Mouse (Mus musculus) ovary, postnatal 14 days (tissue): ENCODE measurements around the gene Picalm.

ENCODE experiments used
- DNase-seq: peaks from one replicate; pipeline ENCODE4 v3.0.0; 2022; ENCODE audit warnings: low spot score

Gene Picalm

GRCm38 (mm10) chr7:90129732-90130392 lies at the start of gene Picalm:
Gene Picalm (plus strand): TSS chr7:90130213.
- peak; percentile 97 for DNase-seq

GRCm38 (mm10) chr7:90083799-90084198 lies 46.2 kb upstream of the Picalm start:
- DNase-seq = no peak

- DNase-seq = no peak
Measured at GRCm38 (mm10) chr7:90084531-90084930, 45.5 kb upstream of the Picalm start.

- no peak for DNase-seq
Measured at GRCm38 (mm10) chr7:90085713-90086112, 44.3 kb upstream of the Picalm start.

- no peak for DNase-seq
Measured at GRCm38 (mm10) chr7:90086821-90087220, 43.2 kb upstream of the Picalm start.

- no peak for DNase-seq
Measured at GRCm38 (mm10) chr7:90090996-90091395, 39.0 kb upstream of the Picalm start.

- DNase-seq = no peak
Measured at GRCm38 (mm10) chr7:90091756-90092155, 38.3 kb upstream of the Picalm start.

- no peak for DNase-seq
Measured at GRCm38 (mm10) chr7:90092452-90093450, 37.3 kb upstream of the Picalm start.

- DNase-seq = no peak
Measured at GRCm38 (mm10) chr7:90095097-90095496, 34.9 kb upstream of the Picalm start.

- DNase-seq = no peak
Measured at GRCm38 (mm10) chr7:90095766-90096372, 34.1 kb upstream of the Picalm start.

GRCm38 (mm10) chr7:90096609-90097008 lies 33.4 kb upstream of the Picalm start:
- DNase-seq = no peak

GRCm38 (mm10) chr7:90098253-90098652 lies 31.8 kb upstream of the Picalm start:
- DNase-seq = no peak

GRCm38 (mm10) chr7:90099248-90099647 lies 30.8 kb upstream of the Picalm start:
- DNase-seq = no peak

GRCm38 (mm10) chr7:90100614-90101160 lies 29.3 kb upstream of the Picalm start:
- no peak for DNase-seq

GRCm38 (mm10) chr7:90116100-90116499 lies 13.9 kb upstream of the Picalm start:
- no peak for DNase-seq

GRCm38 (mm10) chr7:90120106-90120505 lies 9.9 kb upstream of the Picalm start:
- DNase-seq = no peak

- peak; percentile 20 for DNase-seq
Measured at GRCm38 (mm10) chr7:90124991-90125390, 5.0 kb upstream of the Picalm start.

GRCm38 (mm10) chr7:90128631-90129200 lies 1.3 kb upstream of the Picalm start:
- no peak for DNase-seq

- DNase-seq = no peak
Measured at GRCm38 (mm10) chr7:90129271-90129731, 712 bp upstream of the Picalm start.

- DNase-seq = peak; percentile 16
Measured at GRCm38 (mm10) chr7:90130501-90131375, 725 bp downstream of the Picalm start.

GRCm38 (mm10) chr7:90131376-90131651 lies 1.3 kb downstream of the Picalm start:
- DNase-seq = no peak
